Mouse (Mus musculus) embryo, embryonic 9.5 days (tissue): ENCODE measurements around the gene Bivm.

Source experiments
- DNase-seq: peaks from one replicate; pipeline ENCODE4 v3.0.0-alpha.2; 2017; ENCODE audit errors: extremely low spot score

Gene Bivm

DNA sequence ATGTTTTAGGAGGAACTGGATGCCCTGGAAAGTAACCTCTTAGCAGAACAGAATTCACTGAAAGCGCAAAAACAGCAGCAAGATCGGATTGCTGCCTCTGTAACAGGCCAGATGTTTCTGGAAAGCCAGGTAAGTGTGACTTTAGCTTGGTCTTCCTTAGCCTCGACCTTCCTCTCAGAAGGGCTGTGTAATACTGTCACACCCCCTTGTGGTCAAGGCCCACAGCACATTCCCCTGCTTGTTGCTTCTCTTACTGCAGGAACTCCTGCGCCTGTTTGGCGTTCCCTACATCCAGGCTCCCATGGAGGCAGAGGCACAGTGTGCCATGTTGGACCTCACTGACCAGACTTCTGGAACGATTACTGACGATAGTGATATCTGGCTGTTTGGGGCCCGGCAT is 55.1 kb downstream of the Bivm start:
- DNase-seq = no peak

DNA sequence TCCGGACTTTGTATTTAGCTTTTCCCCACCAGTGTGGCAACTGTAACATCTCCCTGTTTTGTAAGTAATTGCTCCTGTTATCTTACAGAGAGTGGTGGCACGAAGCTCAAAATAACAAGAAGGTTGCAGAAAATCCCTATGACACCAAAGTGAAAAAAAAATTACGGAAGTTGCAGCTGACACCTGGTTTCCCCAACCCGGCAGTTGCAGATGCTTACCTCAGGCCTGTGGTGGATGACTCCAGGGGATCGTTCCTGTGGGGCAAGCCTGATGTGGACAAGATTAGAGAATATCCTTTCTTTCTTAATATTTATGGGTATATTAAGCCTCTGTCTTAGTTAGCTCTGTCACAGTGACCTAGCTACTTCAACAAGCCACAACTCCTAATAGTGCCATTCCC is 59.3 kb downstream of the Bivm start:
- DNase-seq = no peak

DNA sequence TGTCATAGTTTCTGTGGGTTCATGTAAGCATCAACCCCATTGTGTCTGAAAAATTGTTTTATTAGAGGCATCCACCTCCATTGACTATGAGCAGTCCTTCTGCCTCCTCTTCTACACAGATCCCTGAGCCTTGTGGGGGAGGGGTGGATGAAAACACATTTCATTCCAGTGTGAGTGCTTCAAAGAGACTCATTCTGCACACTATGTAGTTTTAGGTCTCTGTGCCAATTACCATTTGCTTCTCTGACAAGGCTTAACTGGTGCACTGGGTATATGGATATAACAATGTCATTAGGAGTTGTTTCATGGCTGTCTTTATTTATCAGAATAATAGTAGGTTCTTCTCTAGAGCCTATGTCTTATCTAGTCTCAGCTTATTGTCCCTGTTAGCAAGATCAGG is 67.6 kb downstream of the Bivm start:
- DNase-seq = no peak
